In the genomic region with DNA sequence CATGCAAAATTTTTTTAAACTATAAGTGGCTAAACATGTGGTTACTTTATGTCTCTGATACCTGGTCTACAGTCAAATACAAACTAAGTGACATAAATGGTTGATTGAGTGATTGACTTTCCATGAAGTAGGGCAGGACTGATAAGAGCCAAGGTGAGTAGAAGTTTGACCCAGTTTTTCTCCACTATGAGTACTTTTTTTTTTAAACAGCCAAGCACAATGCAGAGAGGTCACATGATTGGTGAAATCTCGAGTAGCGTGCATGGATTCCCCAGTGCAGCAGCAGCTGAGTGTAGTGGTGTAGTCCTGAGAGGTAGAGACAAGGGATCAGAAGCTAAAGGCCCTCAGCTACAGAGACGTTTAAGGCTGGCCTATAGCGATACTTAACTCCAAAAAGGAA, we compare ENCODE assay signal across 17 mouse cellular contexts.
"Had no signal": no experiment of that assay in that cellular context is flagged by ENCODE, and none has a peak within 500 bp of the region (broad histone marks: within the 10 kb centered on the region; RNA-seq: fewer than 3 reads in every experiment).

No protein-coding gene starts in this region.

- H3K27ac ChIP-seq: liver, embryonic 13.5 days; liver, embryonic 15.5 days; macrophage; midbrain, embryonic 13.5 days; midbrain, embryonic 15.5 days; neural tube, embryonic 12.5 days; stomach, embryonic 15.5 days; stomach, postnatal 0 days had no signal

- DNase-seq: liver, embryonic 13.5 days; liver, postnatal 0 days; lung, embryonic 14.5 days; right cerebral cortex, postnatal 14 days; thymus, adult 2 months; thymus, postnatal 25 days; thymus, postnatal 4 days had no signal

- H3K9ac ChIP-seq: liver, embryonic 13.5 days; liver, embryonic 15.5 days; liver, postnatal 0 days; lung, embryonic 14.5 days; midbrain, embryonic 13.5 days; midbrain, embryonic 15.5 days; neural tube, embryonic 12.5 days; stomach, embryonic 15.5 days had no signal

- H3K4me2 ChIP-seq: liver, embryonic 11.5 days; liver, embryonic 13.5 days; liver, embryonic 15.5 days; lung, embryonic 14.5 days; midbrain, embryonic 11.5 days; midbrain, embryonic 13.5 days; midbrain, embryonic 15.5 days; neural tube, embryonic 12.5 days; stomach, embryonic 15.5 days had no signal

- H3K9me3 ChIP-seq: liver, embryonic 13.5 days; liver, embryonic 15.5 days; megakaryocyte, embryonic 14.5 days; midbrain, embryonic 13.5 days; midbrain, embryonic 15.5 days; neural tube, embryonic 12.5 days; stomach, embryonic 15.5 days had no signal

- H3K4me3 ChIP-seq: liver, embryonic 13.5 days; liver, embryonic 15.5 days; megakaryocyte, embryonic 14.5 days; midbrain, embryonic 13.5 days; midbrain, embryonic 15.5 days; neural tube, embryonic 12.5 days; stomach, embryonic 15.5 days had no signal

- H3K36me3 ChIP-seq: midbrain, embryonic 15.5 days; neural tube, embryonic 12.5 days; stomach, embryonic 15.5 days had no signal

- H3K27me3 ChIP-seq: liver, embryonic 13.5 days; liver, embryonic 15.5 days; megakaryocyte, embryonic 14.5 days; midbrain, embryonic 13.5 days; midbrain, embryonic 15.5 days; neural tube, embryonic 12.5 days; stomach, embryonic 15.5 days had no signal

- ATAC-seq: liver, postnatal 0 days; midbrain, embryonic 13.5 days; midbrain, embryonic 15.5 days had no signal

- H3K4me1 ChIP-seq: liver, embryonic 13.5 days; liver, embryonic 15.5 days; midbrain, embryonic 13.5 days; midbrain, embryonic 15.5 days; neural tube, embryonic 12.5 days; stomach, embryonic 15.5 days had no signal
